Mouse (Mus musculus): Measurements from ENCODE around the gene Gm29609. TPM values are rescaled to one million over a fixed set of nuclear protein-coding genes. Genes with fewer than 3 reads are reported as not detected.

The Gm29609 gene
- total RNA-seq, 2 experiments from 2014 or later, result 0.35 TPM; not detected in 1

Other genes starting within 250 kb of the Gm29609 start
- gene Cgref1, start 234.3 kb downstream of the Gm29609 start, total RNA-seq (2015), result not detected in 2 replicates
- gene Cgref1, start 234.3 kb downstream of the Gm29609 start, total RNA-seq (2017), result 1.7 TPM in 1 of 2 replicates, not detected in the other
- 53.5 and 54.6 TPM in 2 replicates for gene Preb, start 219.6 kb downstream of the Gm29609 start, total RNA-seq (2015)
- gene Preb, start 219.6 kb downstream of the Gm29609 start, total RNA-seq (2017), result 45.2 and 62.3 TPM in 2 replicates
- gene Tcf23, start 211.2 kb downstream of the Gm29609 start, total RNA-seq (2015), result 0.02 TPM in 1 of 2 replicates, not detected in the other
- not detected in 2 replicates for gene Tcf23, start 211.2 kb downstream of the Gm29609 start, total RNA-seq (2017)
- gene Atraid, start 131.6 kb downstream of the Gm29609 start, total RNA-seq (2015), result 81.4 and 113 TPM in 2 replicates
- gene Atraid, start 131.6 kb downstream of the Gm29609 start, total RNA-seq (2017), result 64.1 and 66.4 TPM in 2 replicates
- gene Slc5a6, start 131.0 kb downstream of the Gm29609 start, total RNA-seq (2015), result 3.5 and 4.8 TPM in 2 replicates
- gene Slc5a6, start 131.0 kb downstream of the Gm29609 start, total RNA-seq (2017), result 7.5 and 8.9 TPM in 2 replicates
- 43.4 and 51.2 TPM in 2 replicates for gene Cad, start 125.1 kb downstream of the Gm29609 start, total RNA-seq (2015)
- gene Cad, start 125.1 kb downstream of the Gm29609 start, total RNA-seq (2017), result 28.6 and 28.9 TPM in 2 replicates
- gene Dnajc5g, start 73.6 kb downstream of the Gm29609 start, total RNA-seq (2015), result not detected in 2 replicates
- not detected in 2 replicates for gene Dnajc5g, start 73.6 kb downstream of the Gm29609 start, total RNA-seq (2017)
- not detected in 2 replicates for gene Slc30a3, start 71.7 kb downstream of the Gm29609 start, total RNA-seq (2015)
- gene Slc30a3, start 71.7 kb downstream of the Gm29609 start, total RNA-seq (2017), result not detected in 2 replicates
- not detected in 2 replicates for gene Trim54, start 63.2 kb downstream of the Gm29609 start, total RNA-seq (2015)
- gene Trim54, start 63.2 kb downstream of the Gm29609 start, total RNA-seq (2017), result not detected in 2 replicates
- gene Ucn, start 41.1 kb downstream of the Gm29609 start, total RNA-seq (2015), result not detected in 2 replicates
- not detected in 2 replicates for gene Ucn, start 41.1 kb downstream of the Gm29609 start, total RNA-seq (2017)
- 27.1 and 35.3 TPM in 2 replicates for gene Mpv17, start 25.7 kb downstream of the Gm29609 start, total RNA-seq (2015)
- 18.0 and 32.8 TPM in 2 replicates for gene Mpv17, start 25.7 kb downstream of the Gm29609 start, total RNA-seq (2017)
- 72.1 and 83.7 TPM in 2 replicates for gene Gtf3c2, start 233 bp upstream of the Gm29609 start, total RNA-seq (2015)
- gene Gtf3c2, start 233 bp upstream of the Gm29609 start, total RNA-seq (2017), result 46.9 and 63.5 TPM in 2 replicates
- 52.1 and 54.2 TPM in 2 replicates for gene Snx17, start 13.3 kb upstream of the Gm29609 start, total RNA-seq (2015)
- gene Snx17, start 13.3 kb upstream of the Gm29609 start, total RNA-seq (2017), result 31.5 and 40.7 TPM in 2 replicates
- gene Eif2b4, start 13.5 kb upstream of the Gm29609 start, total RNA-seq (2015), result 27.8 and 33.1 TPM in 2 replicates
- gene Eif2b4, start 13.5 kb upstream of the Gm29609 start, total RNA-seq (2017), result 36.7 and 41.9 TPM in 2 replicates
- gene Zfp513, start 22.4 kb upstream of the Gm29609 start, total RNA-seq (2015), result 7.1 and 7.3 TPM in 2 replicates
- 4.3 and 4.5 TPM in 2 replicates for gene Zfp513, start 22.4 kb upstream of the Gm29609 start, total RNA-seq (2017)
- gene Ppm1g, start 40.8 kb upstream of the Gm29609 start, total RNA-seq (2015), result 109 and 131 TPM in 2 replicates
- gene Ppm1g, start 40.8 kb upstream of the Gm29609 start, total RNA-seq (2017), result 168 and 213 TPM in 2 replicates
- 39.2 and 39.4 TPM in 2 replicates for gene Nrbp1, start 61.0 kb upstream of the Gm29609 start, total RNA-seq (2015)
- 77.5 and 98.0 TPM in 2 replicates for gene Nrbp1, start 61.0 kb upstream of the Gm29609 start, total RNA-seq (2017)
- not detected in 2 replicates for gene Gm9970, start 61.3 kb upstream of the Gm29609 start, total RNA-seq (2015)
- gene Gm9970, start 61.3 kb upstream of the Gm29609 start, total RNA-seq (2017), result 0.25 TPM in 1 of 2 replicates, not detected in the other
- gene Krtcap3, start 71.8 kb upstream of the Gm29609 start, total RNA-seq (2015), result 1.3 and 2.1 TPM in 2 replicates
- 3.4 and 4.1 TPM in 2 replicates for gene Krtcap3, start 71.8 kb upstream of the Gm29609 start, total RNA-seq (2017)
- gene Ift172, start 111.2 kb upstream of the Gm29609 start, total RNA-seq (2015), result 7.3 and 11.1 TPM in 2 replicates
- gene Ift172, start 111.2 kb upstream of the Gm29609 start, total RNA-seq (2017), result 20.8 and 33.0 TPM in 2 replicates
- gene Fndc4, start 116.2 kb upstream of the Gm29609 start, total RNA-seq (2015), result not detected in 2 replicates
- gene Fndc4, start 116.2 kb upstream of the Gm29609 start, total RNA-seq (2017), result not detected in 2 replicates
- not detected in 2 replicates for gene Gckr, start 117.5 kb upstream of the Gm29609 start, total RNA-seq (2015)
- not detected in 2 replicates for gene Gckr, start 117.5 kb upstream of the Gm29609 start, total RNA-seq (2017)

Data from megakaryocyte progenitor cell, adult 5-6 weeks (primary cell).